Comparison of ENCODE assay signal across 13 mouse cellular contexts in genomic region chr10:117862014-117862580, GRCm38 (mm10). TPM values are rescaled to one million over a fixed set of nuclear protein-coding genes. Genes with fewer than 3 reads are reported as not detected.
DNase-seq lines count a peak whose midpoint lies in the region; ATAC-seq and TF ChIP-seq lines count a peak whose summit lies in the region.
"Had no signal": no experiment of that assay in that cellular context is flagged by ENCODE, and none has a peak within 500 bp of the region (broad histone marks: within the 10 kb centered on the region; RNA-seq: fewer than 3 reads in every experiment).

No protein-coding gene starts in this region.

- H3K4me2 ChIP-seq in kidney, embryonic 15.5 days = no peak overlapping the region
- no peak overlapping the region for H3K4me2 ChIP-seq in intestine, embryonic 14.5 days (ENCODE audit: low read length)
- H3K4me2 ChIP-seq: forebrain, embryonic 12.5 days had no signal

- DNase-seq in kidney, adult 9 months = no peak
- peak; percentile 80 for DNase-seq in R1 (ENCODE audit: low read depth, low spot score)
- no peak for DNase-seq in intestine, embryonic 14.5 days (ENCODE audit: low spot score)
- peak; percentile 57 for DNase-seq in lung, postnatal 14 days
- no peak for DNase-seq in layer of hippocampus, adult 11-12 months (ENCODE audit: low spot score)
- DNase-seq in thymus, adult 2 months = no peak
- DNase-seq: cerebellum, postnatal 10 days; gastrocnemius, postnatal 36 days; heart, postnatal 36 days; thymus, postnatal 25 days had no signal

- no peaks in the 10 kb centered on the region for H3K27me3 ChIP-seq in kidney, embryonic 15.5 days
- H3K27me3 ChIP-seq in intestine, embryonic 14.5 days (replicated peaks; ENCODE audit: control insufficient read depth, insufficient read depth, low read length) = no peaks in the 10 kb centered on the region
- no peaks in the 10 kb centered on the region for H3K27me3 ChIP-seq in thymus, adult 2 months (ENCODE audit: control insufficient read depth, insufficient read depth, low read length)
- H3K27me3 ChIP-seq: forebrain, embryonic 12.5 days had no signal

- TF ChIP-seq POLR2A in thymus, adult 2 months (IDR thresholded peaks at IDR 0.05; ENCODE audit: control insufficient read depth, extremely low read depth, insufficient read depth, low read length, poor library complexity) = no peak

- H3K36me3 ChIP-seq in kidney, embryonic 15.5 days = no peaks in the 10 kb centered on the region
- no peaks in the 10 kb centered on the region for H3K36me3 ChIP-seq in intestine, embryonic 14.5 days (ENCODE audit: control insufficient read depth, insufficient read depth, low read length)
- H3K36me3 ChIP-seq in thymus, adult 2 months (ENCODE audit: control insufficient read depth, insufficient read depth, low read length) = no peaks in the 10 kb centered on the region
- H3K36me3 ChIP-seq: forebrain, embryonic 12.5 days had no signal

- 73% methylated on average over 11 of the region's 11 CpGs for WGBS in kidney, embryonic 15.5 days
- 61% methylated on average over 11 of the region's 11 CpGs for WGBS in intestine, embryonic 14.5 days
- 95% methylated on average over 11 of the region's 11 CpGs for WGBS in thymus, adult 2 months

- H3K4me1 ChIP-seq in kidney, embryonic 15.5 days = no peaks in the 10 kb centered on the region
- no peaks in the 10 kb centered on the region for H3K4me1 ChIP-seq in intestine, embryonic 14.5 days (replicated peaks; ENCODE audit: control insufficient read depth, insufficient read depth, low read length)
- H3K4me1 ChIP-seq in thymus, adult 2 months (replicated peaks; ENCODE audit: control insufficient read depth, insufficient read depth, low read length) = peaks cover 37% of the 10 kb centered on the region
- H3K4me1 ChIP-seq: forebrain, embryonic 12.5 days had no signal

- H3K4me3 ChIP-seq in kidney, embryonic 15.5 days (replicated peaks) = no peak overlapping the region
- H3K4me3 ChIP-seq in intestine, embryonic 14.5 days (ENCODE audit: low read depth, low read length) = no peak overlapping the region
- H3K4me3 ChIP-seq in thymus, adult 2 months (ENCODE audit: control insufficient read depth, insufficient read depth, low read length) = no peak overlapping the region
- H3K4me3 ChIP-seq: forebrain, embryonic 12.5 days had no signal

- no peak for TF ChIP-seq CTCF in thymus, adult 2 months (IDR thresholded peaks at IDR 0.05; ENCODE audit: borderline replicate concordance, control insufficient read depth, extremely low read depth, insufficient read depth, low read length, poor library complexity)

- H3K9me3 ChIP-seq in kidney, embryonic 15.5 days (replicated peaks) = no peaks in the 10 kb centered on the region
- H3K9me3 ChIP-seq in intestine, embryonic 14.5 days (ENCODE audit: control insufficient read depth, low read length) = no peaks in the 10 kb centered on the region
- H3K9me3 ChIP-seq: forebrain, embryonic 12.5 days had no signal

- no peak overlapping the region for H3K9ac ChIP-seq in kidney, embryonic 15.5 days
- H3K9ac ChIP-seq in intestine, embryonic 14.5 days (ENCODE audit: low read length) = no peak overlapping the region
- H3K9ac ChIP-seq: forebrain, embryonic 12.5 days had no signal

- ATAC-seq in kidney, embryonic 15.5 days (replicated peaks; ENCODE audit: low FRiP score) = peak; percentile 71; the same call in 1 of the 2 replicates
- peak; percentile 86 for ATAC-seq in intestine, embryonic 14.5 days (replicated peaks; ENCODE audit: low FRiP score, low TSS enrichment, low read depth)
- no peak; the same call in 1 of the 2 replicates for ATAC-seq in erythroid progenitor cell, adult 5-6 weeks (replicated peaks; ENCODE audit: low FRiP score, poor library complexity, severe bottlenecking)

- H3K27ac ChIP-seq in kidney, embryonic 15.5 days = no peak overlapping the region
- H3K27ac ChIP-seq in intestine, embryonic 14.5 days (ENCODE audit: low read depth) = no peak overlapping the region
- H3K27ac ChIP-seq in thymus, adult 2 months (ENCODE audit: control insufficient read depth, insufficient read depth, low read length) = no peak overlapping the region
- H3K27ac ChIP-seq: forebrain, embryonic 12.5 days had no signal

RNA-seq across cellular contexts. Expression of gene Rap1b, which starts 16.3 kb away (rescaled TPM):
- 161 and 167 TPM in 2 replicates for polyA plus RNA-seq in kidney, embryonic 15.5 days (2015; fragmentation: Nextera tagmentation; extraction: Ambion mirVana)
- polyA plus RNA-seq in intestine, embryonic 14.5 days (2014; fragmentation: Nextera tagmentation; extraction: Ambion mirVana) = 183 and 184 TPM in 2 replicates
- 59.8 and 60.9 TPM in 2 replicates for polyA plus RNA-seq in thymus, adult 2 months (2012; rRNA removed)
- total RNA-seq in erythroid progenitor cell, adult 5-6 weeks (2015; ENCODE audit: low replicate concordance) = 90.1 and 114 TPM in 2 replicates
- total RNA-seq in erythroid progenitor cell, adult 5-6 weeks (2017; ENCODE audit: low replicate concordance) = 27.2 and 35.2 TPM in 2 replicates

Comparison
In these comparisons a context has a peak if more than half of its experiments do, and no peak if none do; other contexts are left out.
1. DNase-seq: peak in R1 (single experiment) and lung, postnatal 14 days (single experiment); none in kidney, adult 9 months (single experiment), intestine, embryonic 14.5 days (single experiment), layer of hippocampus, adult 11-12 months (single experiment) and thymus, adult 2 months (single experiment).